Mouse (Mus musculus) heart, adult 8-10 months (tissue): ENCODE measurements around the gene Foxo4. TPM values are rescaled to one million over a fixed set of nuclear protein-coding genes. Genes with fewer than 3 reads are reported as not detected.

Experiments
- DNase-seq: peaks from one replicate; pipeline ENCODE4 v3.0.0; 2022; ENCODE audit warnings: low spot score
- total RNA-seq, 4 experiments: library from RNA; stranded (reverse); gene quantifications; 2 replicates each; pipeline ENCODE4 v1.2.4; 2022

Foxo4 gene
- 10 to 100 TPM; 59.7 to 68.9 (median 64.1) TPM for total RNA-seq

DNA sequence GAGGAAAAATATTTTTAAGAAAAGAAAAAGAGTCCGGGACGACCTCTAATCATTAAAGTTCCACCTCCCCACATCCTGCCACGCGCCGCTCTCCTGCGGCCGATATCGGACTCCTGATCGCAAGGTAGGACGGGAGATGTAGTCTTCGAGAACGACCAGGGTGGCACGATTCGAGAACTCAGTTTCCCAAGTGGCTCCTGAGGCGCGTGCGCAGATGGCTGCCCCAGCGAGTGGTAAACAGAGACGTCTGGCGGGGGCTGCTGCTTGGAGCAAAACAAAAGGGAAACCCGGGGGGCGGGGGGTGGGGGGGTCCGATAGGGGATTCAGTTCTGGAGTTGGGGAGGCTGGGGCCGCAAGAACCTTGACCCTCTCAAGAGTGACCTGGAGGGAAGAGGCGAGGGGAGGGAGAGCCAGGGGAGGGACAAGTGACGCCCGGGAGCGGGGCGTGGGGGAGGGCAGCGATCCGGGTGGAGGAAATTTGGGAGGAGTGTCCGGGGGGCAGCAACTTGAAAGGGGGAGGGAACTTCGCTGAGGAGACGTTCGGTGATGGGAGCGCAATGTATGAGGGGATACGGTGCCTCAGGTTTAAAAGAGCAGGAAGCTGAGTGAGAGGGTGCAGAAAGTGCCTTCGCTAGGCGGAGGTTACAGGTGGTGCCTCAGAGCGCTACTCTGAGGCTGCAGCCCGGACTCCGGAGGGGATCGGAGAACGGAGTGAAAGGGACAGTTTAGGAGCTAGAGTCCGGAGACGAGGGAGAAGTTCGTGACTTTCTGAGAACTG, at the start of gene Foxo4:
Gene Foxo4 (plus strand): TSS at position 577 of the 778 bp plus-strand sequence.
- DNase-seq: peak; percentile 87

- peak; percentile 89 for DNase-seq
Observed at GRCm38 (mm10) chrX:101221834-101222795, 32.2 kb upstream of the Foxo4 start, which contains the start of gene Snx12. Snx12 (minus strand) TSS chrX:101222563.

DNA sequence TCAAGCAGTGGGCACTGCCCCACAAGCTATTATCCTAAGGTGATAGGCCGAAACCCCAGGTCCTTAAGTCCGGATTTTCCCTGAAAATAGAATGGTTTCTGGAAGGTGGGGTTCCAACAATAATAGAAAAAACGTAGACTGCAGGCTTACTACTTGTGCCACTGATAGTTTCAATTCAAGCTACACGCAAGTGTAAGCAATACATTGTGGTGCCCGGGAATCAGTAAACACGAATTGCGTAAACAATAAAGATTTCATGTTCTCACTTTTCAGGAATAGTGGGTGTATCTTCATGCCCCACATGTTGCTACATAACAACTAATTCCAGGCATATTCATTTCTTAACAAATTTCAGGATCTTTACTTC, 31.5 kb upstream of the Foxo4 start:
- no peak for DNase-seq

DNA sequence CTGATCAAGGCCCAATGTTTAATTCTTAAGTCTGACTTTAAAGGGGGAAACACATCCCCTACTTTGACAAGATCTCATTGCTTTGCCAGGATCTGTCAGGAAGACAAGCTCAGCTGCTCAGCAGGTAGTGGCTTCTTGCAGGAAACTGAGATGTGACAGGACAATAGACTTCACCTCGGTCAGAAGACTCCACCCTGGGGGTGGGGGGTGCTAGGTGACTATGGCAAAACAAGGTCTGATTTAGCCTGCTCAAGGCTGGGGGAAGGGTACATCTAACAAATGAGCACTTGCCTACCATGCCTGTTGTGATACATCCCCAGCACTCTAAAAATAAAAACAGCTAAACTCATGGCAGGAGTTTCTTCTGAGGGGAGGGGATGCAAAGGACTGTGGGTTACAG, 9.3 kb upstream of the Foxo4 start:
- no peak for DNase-seq

GRCm38 (mm10) chrX:101254740-101255139, 412 bp downstream of the Foxo4 start:
- no peak for DNase-seq

- DNase-seq: no peak
Observed at GRCm38 (mm10) chrX:101256603-101257002, 2.3 kb downstream of the Foxo4 start.

- DNase-seq: no peak
Observed at GRCm38 (mm10) chrX:101260441-101261325, 6.4 kb downstream of the Foxo4 start.

DNA sequence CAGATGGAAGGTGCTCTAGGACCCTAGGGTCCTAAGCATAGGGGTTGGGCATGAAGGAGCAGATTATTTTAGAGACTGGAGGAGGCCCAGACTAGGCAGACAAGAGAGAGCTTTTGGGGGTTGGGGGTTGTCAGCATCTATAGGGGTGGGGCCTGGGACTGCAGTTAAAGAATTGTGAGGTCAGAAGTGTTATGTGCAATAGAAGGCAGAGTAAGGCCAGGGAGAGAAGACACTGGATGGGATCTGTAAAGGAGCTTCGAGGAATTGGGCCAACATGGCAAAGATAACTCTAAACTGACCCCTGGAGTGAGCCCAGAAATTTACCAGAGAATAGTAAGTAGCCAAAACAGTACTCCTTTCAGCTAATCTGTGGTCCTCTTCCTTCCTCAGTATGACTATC, 9.6 kb downstream of the Foxo4 start, which contains the start of gene Gm614:
Gene Gm614 (minus strand): TSS at position 101 of the 400 bp plus-strand sequence.
- no peak for DNase-seq

DNA sequence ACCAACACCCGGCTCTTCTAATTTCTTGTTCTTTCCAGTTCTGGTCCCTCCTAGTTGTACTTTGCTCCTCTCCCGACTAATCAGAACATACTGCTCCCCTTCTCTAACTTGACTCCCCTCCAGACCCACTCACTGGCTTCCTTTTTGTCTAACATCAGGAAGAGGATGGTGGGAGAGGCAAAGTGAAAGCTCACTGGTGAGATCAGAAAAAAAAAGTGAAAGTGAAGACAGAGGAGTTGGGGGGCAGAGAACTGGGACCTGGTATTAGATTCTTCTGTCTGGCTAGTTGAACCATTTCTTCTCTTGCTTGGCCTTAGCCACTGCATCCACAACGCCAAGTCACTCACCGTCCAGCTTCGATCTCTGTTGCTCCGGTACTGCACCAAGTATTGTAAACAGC, 12.3 kb downstream of the Foxo4 start:
- no peak for DNase-seq

DNA sequence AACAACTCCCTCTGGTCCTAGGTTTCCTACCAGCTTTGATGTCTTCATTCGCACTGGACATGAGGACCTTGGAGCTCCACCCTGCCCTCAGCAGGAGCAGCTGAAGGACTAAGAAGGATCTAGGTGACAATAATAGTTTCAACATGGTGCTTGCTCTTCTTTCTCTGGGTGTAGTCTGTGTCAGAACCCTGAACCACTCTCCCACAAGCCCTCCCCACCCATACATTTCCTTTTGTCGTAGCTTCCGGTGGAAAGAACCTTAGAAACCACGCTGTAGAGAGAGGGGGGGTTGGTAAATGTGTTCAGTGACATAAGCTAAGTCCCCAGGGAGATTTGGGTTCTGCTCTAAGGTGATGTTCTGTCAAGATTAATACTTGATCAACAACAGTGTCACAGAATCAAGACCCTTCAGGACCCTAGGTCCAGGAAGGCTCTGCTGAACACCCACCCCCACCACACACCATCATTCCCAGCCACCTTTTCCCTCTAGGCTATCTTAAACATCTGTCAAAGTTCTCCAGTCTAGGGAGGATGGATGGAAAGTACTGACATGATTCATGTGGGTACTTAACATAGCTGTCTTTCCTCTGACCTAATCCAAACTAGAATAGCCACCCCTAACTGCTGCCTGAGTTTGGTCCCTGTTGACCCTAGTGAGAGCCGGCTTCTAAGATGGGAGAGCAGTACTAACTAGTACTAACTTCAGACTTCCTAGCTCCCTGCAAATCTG, 13.9 kb downstream of the Foxo4 start, which contains the start of gene Il2rg:
Gene Il2rg (minus strand): TSS at position 231 of the 730 bp plus-strand sequence.
- DNase-seq: peak; percentile 15

DNA sequence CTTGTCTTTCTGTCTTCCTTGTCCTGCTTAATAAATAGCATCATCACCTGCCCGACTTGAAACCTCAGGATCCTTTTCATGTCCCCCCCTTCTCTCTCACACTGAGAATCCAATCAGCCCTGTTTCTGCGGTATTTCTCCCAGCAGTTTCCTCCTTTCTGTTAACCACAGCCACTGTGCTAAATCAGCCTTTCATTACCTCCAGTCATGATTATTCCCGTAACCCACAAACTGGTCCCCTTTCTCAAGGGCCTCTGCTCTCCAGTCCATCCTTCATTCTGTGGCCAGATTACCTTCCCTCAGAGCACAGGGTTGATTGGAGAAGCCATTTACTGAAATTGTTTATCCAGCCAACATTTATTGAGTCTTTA, 14.4 kb downstream of the Foxo4 start, which contains the start of gene Gm20489:
Gene Gm20489 (minus strand): TSS at position 269 of the 370 bp plus-strand sequence.
- no peak for DNase-seq

GRCm38 (mm10) chrX:101273410-101273809, 19.1 kb downstream of the Foxo4 start:
- DNase-seq: no peak

DNA sequence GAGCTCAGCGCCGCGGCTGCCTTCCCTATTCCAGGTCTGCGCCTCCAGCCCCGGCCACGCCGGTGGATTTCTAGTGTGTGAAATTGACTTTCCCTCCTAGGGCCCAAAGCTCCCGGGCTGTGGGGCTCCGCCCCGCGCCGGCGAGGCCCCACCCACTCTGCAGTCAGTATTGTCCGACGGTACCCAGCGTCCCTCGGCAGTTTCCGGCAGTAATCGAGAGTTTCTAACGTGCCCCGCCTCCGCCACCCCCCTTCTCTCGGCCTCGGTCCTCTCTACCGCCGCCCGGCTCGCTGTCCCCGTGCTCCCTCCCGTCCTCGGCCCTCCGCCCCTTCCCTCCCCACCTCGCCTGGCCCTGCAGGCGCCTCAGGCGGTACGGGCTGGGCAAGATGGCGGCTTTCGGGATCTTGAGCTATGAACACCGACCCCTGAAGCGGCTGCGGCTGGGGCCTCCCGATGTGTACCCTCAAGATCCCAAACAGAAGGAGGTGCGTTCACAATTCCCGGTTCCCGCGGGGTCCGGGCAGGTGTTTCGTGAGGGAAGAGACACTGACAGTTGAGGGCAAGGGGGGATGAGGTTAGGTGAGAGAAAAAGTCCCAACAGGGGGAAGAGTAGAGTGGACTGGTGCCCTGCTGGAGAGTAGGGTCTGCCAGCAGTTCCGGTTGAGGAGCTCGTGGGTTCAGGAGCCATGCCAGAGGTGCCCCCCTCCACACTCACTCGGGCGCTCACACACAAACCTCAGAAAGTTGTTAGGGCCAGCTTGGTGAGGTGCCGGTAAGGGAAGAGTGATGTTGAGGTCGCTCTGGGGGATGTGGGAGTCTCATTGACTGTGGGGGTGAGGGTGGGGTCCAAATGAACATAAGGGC, 19.8 kb downstream of the Foxo4 start, which contains the start of gene Med12:
Gene Med12 (plus strand): TSS at position 156 of the 864 bp plus-strand sequence.
- peak; percentile 88 for DNase-seq

GRCm38 (mm10) chrX:101282813-101283212, 28.5 kb downstream of the Foxo4 start:
- DNase-seq: no peak

- DNase-seq: no peak
Observed at GRCm38 (mm10) chrX:101285534-101285933, 31.2 kb downstream of the Foxo4 start.

- no peak for DNase-seq
Observed at GRCm38 (mm10) chrX:101285953-101286670, 31.8 kb downstream of the Foxo4 start.

GRCm38 (mm10) chrX:101287543-101287942, 33.2 kb downstream of the Foxo4 start:
- no peak for DNase-seq

DNA sequence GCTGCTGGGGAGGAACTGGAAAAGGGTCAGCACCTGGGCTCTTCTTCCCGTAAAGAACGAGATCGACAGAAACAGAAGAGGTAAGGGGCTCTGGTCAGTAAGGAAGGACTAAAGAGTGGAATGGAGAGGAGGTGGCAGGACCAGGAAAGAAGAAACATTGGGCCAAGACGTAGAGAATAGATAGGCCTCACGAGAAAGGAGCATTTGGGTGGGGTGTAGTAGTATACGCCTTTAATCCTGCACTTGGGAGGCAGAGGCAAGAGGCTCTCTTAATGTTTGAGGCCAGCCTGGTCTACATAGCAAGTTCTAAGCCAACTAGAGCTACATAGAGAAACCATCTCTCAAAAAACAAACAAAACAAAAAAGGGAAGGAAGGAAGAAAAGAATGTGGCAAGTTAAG, 34.1 kb downstream of the Foxo4 start:
- no peak for DNase-seq

- no peak for DNase-seq
Observed at GRCm38 (mm10) chrX:101289037-101289436, 34.7 kb downstream of the Foxo4 start.
